Mouse (Mus musculus): ENCODE results near the gene Smyd1. TPM values are rescaled to one million over a fixed set of nuclear protein-coding genes. Genes with fewer than 3 reads are reported as not detected.

Gene Smyd1
- polyA plus RNA-seq, 1 experiment from 2014 or later, result 0.53 TPM

GRCm38 (mm10) chr6:71248420-71248819, 73.6 kb downstream of the Smyd1 start:
- Histone ChIP-seq H3K9me3 (ENCODE audit: low read depth, low read length) (no peaks in the 10 kb centered on the region), H3K4me3 (ENCODE audit: low read depth, low read length) (no peak overlapping the region), H3K4me2 (no peak overlapping the region), H3K27ac (ENCODE audit: low read depth) (no peak overlapping the region), H3K36me3 (ENCODE audit: insufficient read depth) (no peaks in the 10 kb centered on the region), H3K9ac (no peak overlapping the region), H3K4me1 (ENCODE audit: insufficient read depth) (no peaks in the 10 kb centered on the region), H3K27me3 (ENCODE audit: insufficient read depth, low read length) (no peaks in the 10 kb centered on the region)
- WGBS, result 74% methylated on average over 1 of the region's 1 CpGs
- no peak for TF ChIP-seq CTCF (IDR thresholded peaks at IDR 0.05; ENCODE audit: low read depth)
- no peak for DNase-seq
- ATAC-seq (ENCODE audit: insufficient read depth), result no peak

GRCm38 (mm10) chr6:71243258-71243657, 78.8 kb downstream of the Smyd1 start:
- ATAC-seq (ENCODE audit: insufficient read depth) (no peak), DNase-seq (no peak)
- H3K27ac ChIP-seq (ENCODE audit: low read depth), result no peak overlapping the region
- 85% methylated on average over 3 of the region's 3 CpGs for WGBS
- no peak overlapping the region for H3K4me3 ChIP-seq (ENCODE audit: low read depth, low read length)
- H3K9me3 ChIP-seq (ENCODE audit: low read depth, low read length), result no peaks in the 10 kb centered on the region
- no peaks in the 10 kb centered on the region for H3K36me3 ChIP-seq (ENCODE audit: insufficient read depth)
- TF ChIP-seq CTCF (IDR thresholded peaks at IDR 0.05; ENCODE audit: low read depth), result no peak
- H3K9ac ChIP-seq, result no peak overlapping the region
- no peaks in the 10 kb centered on the region for H3K27me3 ChIP-seq (ENCODE audit: insufficient read depth, low read length)
- H3K4me2 ChIP-seq, result no peak overlapping the region
- H3K4me1 ChIP-seq (ENCODE audit: insufficient read depth), result no peaks in the 10 kb centered on the region

- DNase-seq (no peak), ATAC-seq (ENCODE audit: insufficient read depth) (no peak)
- TF ChIP-seq CTCF (IDR thresholded peaks at IDR 0.05; ENCODE audit: low read depth), result no peak
- Histone ChIP-seq H3K4me1 (ENCODE audit: insufficient read depth) (no peaks in the 10 kb centered on the region), H3K9me3 (ENCODE audit: low read depth, low read length) (no peaks in the 10 kb centered on the region), H3K4me3 (ENCODE audit: low read depth, low read length) (no peak overlapping the region), H3K36me3 (ENCODE audit: insufficient read depth) (no peaks in the 10 kb centered on the region), H3K27ac (ENCODE audit: low read depth) (no peak overlapping the region), H3K27me3 (ENCODE audit: insufficient read depth, low read length) (no peaks in the 10 kb centered on the region), H3K9ac (no peak overlapping the region), H3K4me2 (no peak overlapping the region)
- 84% methylated on average over 1 of the region's 1 CpGs for WGBS
Observed at GRCm38 (mm10) chr6:71242811-71243210, 79.2 kb downstream of the Smyd1 start.

- TF ChIP-seq CTCF (IDR thresholded peaks at IDR 0.05; ENCODE audit: low read depth), result no peak
- no peak overlapping the region for H3K27ac ChIP-seq (ENCODE audit: low read depth)
- no peaks in the 10 kb centered on the region for H3K9me3 ChIP-seq (ENCODE audit: low read depth, low read length)
- H3K9ac ChIP-seq, result no peak overlapping the region
- no peaks in the 10 kb centered on the region for H3K36me3 ChIP-seq (ENCODE audit: insufficient read depth)
- no peaks in the 10 kb centered on the region for H3K27me3 ChIP-seq (ENCODE audit: insufficient read depth, low read length)
- no peak overlapping the region for H3K4me3 ChIP-seq (ENCODE audit: low read depth, low read length)
- H3K4me1 ChIP-seq (ENCODE audit: insufficient read depth), result no peaks in the 10 kb centered on the region
- no peak overlapping the region for H3K4me2 ChIP-seq
- ATAC-seq (ENCODE audit: insufficient read depth), result no peak
- DNase-seq, result peak; percentile 17
- WGBS, result 60% methylated on average over 7 of the region's 7 CpGs
Observed at GRCm38 (mm10) chr6:71240831-71241230, 81.2 kb downstream of the Smyd1 start.

GRCm38 (mm10) chr6:71239069-71239750, 82.8 kb downstream of the Smyd1 start:
- TF ChIP-seq CTCF (IDR thresholded peaks at IDR 0.05; ENCODE audit: low read depth), result no peak
- 89% methylated on average over 26 of the region's 26 CpGs for WGBS
- no peak for ATAC-seq (ENCODE audit: insufficient read depth)
- H3K4me3 ChIP-seq (ENCODE audit: low read depth, low read length), result no peak overlapping the region
- no peaks in the 10 kb centered on the region for H3K4me1 ChIP-seq (ENCODE audit: insufficient read depth)
- H3K36me3 ChIP-seq (ENCODE audit: insufficient read depth), result no peaks in the 10 kb centered on the region
- no peaks in the 10 kb centered on the region for H3K9me3 ChIP-seq (ENCODE audit: low read depth, low read length)
- H3K9ac ChIP-seq, result no peak overlapping the region
- DNase-seq, result no peak
- H3K27me3 ChIP-seq (ENCODE audit: insufficient read depth, low read length), result no peaks in the 10 kb centered on the region
- no peak overlapping the region for H3K4me2 ChIP-seq
- H3K27ac ChIP-seq (ENCODE audit: low read depth), result no peak overlapping the region

GRCm38 (mm10) chr6:71237031-71237431, 85.0 kb downstream of the Smyd1 start:
- Histone ChIP-seq H3K4me1 (ENCODE audit: insufficient read depth) (no peaks in the 10 kb centered on the region), H3K27me3 (ENCODE audit: insufficient read depth, low read length) (no peaks in the 10 kb centered on the region), H3K27ac (ENCODE audit: low read depth) (peak overlapping the region; percentile 58; the same call in 1 of the 2 replicates), H3K4me2 (no peak overlapping the region), H3K9me3 (ENCODE audit: low read depth, low read length) (no peaks in the 10 kb centered on the region), H3K4me3 (ENCODE audit: low read depth, low read length) (no peak overlapping the region), H3K9ac (no peak overlapping the region), H3K36me3 (ENCODE audit: insufficient read depth) (no peaks in the 10 kb centered on the region)
- ATAC-seq (ENCODE audit: insufficient read depth) (peak; percentile 54), DNase-seq (peak; percentile 32)
- 61% methylated on average over 6 of the region's 6 CpGs for WGBS
- TF ChIP-seq CTCF (IDR thresholded peaks at IDR 0.05; ENCODE audit: low read depth), result no peak

- ATAC-seq (ENCODE audit: insufficient read depth) (0 out of 2 replicates have a peak, but pooled peaks have one; percentile 21), DNase-seq (no peak)
- H3K4me2 ChIP-seq, result no peak overlapping the region
- H3K4me1 ChIP-seq (ENCODE audit: insufficient read depth), result no peaks in the 10 kb centered on the region
- H3K27me3 ChIP-seq (ENCODE audit: insufficient read depth, low read length), result no peaks in the 10 kb centered on the region
- H3K27ac ChIP-seq (ENCODE audit: low read depth), result peak overlapping the region; percentile 37; the same call in 1 of the 2 replicates
- H3K9me3 ChIP-seq (ENCODE audit: low read depth, low read length), result no peaks in the 10 kb centered on the region
- no peak for TF ChIP-seq CTCF (IDR thresholded peaks at IDR 0.05; ENCODE audit: low read depth)
- 63% methylated on average over 6 of the region's 6 CpGs for WGBS
- no peak overlapping the region for H3K4me3 ChIP-seq (ENCODE audit: low read depth, low read length)
- no peaks in the 10 kb centered on the region for H3K36me3 ChIP-seq (ENCODE audit: insufficient read depth)
- no peak overlapping the region for H3K9ac ChIP-seq
Observed at GRCm38 (mm10) chr6:71236506-71236905, 85.5 kb downstream of the Smyd1 start.

All from lung, embryonic 14.5 days (tissue).